Mouse (Mus musculus) olfactory bulb, adult 2 months (tissue): ENCODE data around the gene Olfr1500. TPM values are rescaled to one million over a fixed set of nuclear protein-coding genes. Genes with fewer than 3 reads are reported as not detected.

Experiments used
- H3K27ac ChIP-seq: fragments of 200-500 bp; 2 replicates; pipeline ENCODE4 v1.5.1; 2012; ENCODE audit warnings: low read depth, low read length; ENCODE audit not compliant: insufficient read depth
- H3K4me1 ChIP-seq: fragments of 200-500 bp; 2 replicates; pipeline ENCODE4 v1.6.1; 2012; ENCODE audit warnings: low read length; ENCODE audit not compliant: control insufficient read depth, insufficient read depth
- H3K4me3 ChIP-seq: fragments of 200-500 bp; 2 replicates; pipeline ENCODE4 v1.5.1; 2012; ENCODE audit warnings: mild to moderate bottlenecking, low read depth, low read length, moderate library complexity; ENCODE audit not compliant: insufficient read depth
- CTCF ChIP-seq: fragments of 200-500 bp; IDR thresholded peaks from 2 replicates; pipeline ENCODE4 v1.5.1; 2012; ENCODE audit warnings: low read depth, mild to moderate bottlenecking, low read length, moderate library complexity; ENCODE audit not compliant: insufficient read depth
- POLR2A ChIP-seq: fragments of 200-500 bp; IDR thresholded peaks from 2 replicates; pipeline ENCODE4 v1.6.1; 2012; ENCODE audit warnings: mild to moderate bottlenecking, low read depth, low read length, moderate library complexity; ENCODE audit not compliant: insufficient read depth
- WGBS: fragments of 180-500 bp; shearing (Covaris S2); methylation state at CpG from one replicate; pipeline ENCODE4 v1.1.7; 2018; 5-methylcytosine and 5-hydroxymethylcytosine counted together
- polyA plus RNA-seq: library from polyadenylated mRNA; stranded (reverse); fragments of >200 nt; gene quantifications from 2 replicates; pipeline ENCODE4 v1.2.4, GENCODE M21; 2012; ENCODE audit warnings: low replicate concordance; ENCODE audit not compliant: missing spikeins, insufficient read depth, insufficient read length

The Olfr1500 gene
- polyA plus RNA-seq, 1 experiment, result not detected

DNA sequence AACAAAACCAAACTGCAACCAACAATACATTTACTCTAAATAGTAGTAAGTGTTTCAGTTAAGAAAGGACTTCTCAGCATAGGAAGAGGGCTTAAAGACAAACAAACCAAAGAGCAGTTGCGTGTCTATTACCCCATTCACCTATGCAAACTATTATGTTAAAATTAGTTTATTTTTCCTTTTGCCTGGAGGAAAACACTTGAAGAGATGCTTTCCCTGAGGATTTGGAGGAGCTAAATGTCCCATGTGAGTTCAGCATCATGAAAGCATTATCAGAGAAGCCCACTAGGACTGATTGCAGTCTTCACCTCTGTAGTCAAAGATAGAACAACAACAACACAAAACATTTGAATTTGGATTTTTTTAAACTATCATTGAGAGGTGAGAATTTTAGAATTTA is 52.7 kb downstream of the Olfr1500 start, which contains the start of gene Olfr1496:
TSS of gene Olfr1496 (plus strand) at position 301 of the 400 bp plus-strand sequence.
- H3K4me1 ChIP-seq, result no peaks in the 10 kb centered on the region
- no peak within 1 kb of the TSS for H3K27ac ChIP-seq
- WGBS, result 94% methylated on average over 1 of the region's 1 CpGs
- H3K4me3 ChIP-seq, result no peak within 1 kb of the TSS
- TF ChIP-seq CTCF (no peak), POLR2A (no peak)

Other genes starting within 250 kb of the Olfr1500 start
- gene Olfr1484, start 247.0 kb downstream of the Olfr1500 start, polyA plus RNA-seq, result not detected in 2 replicates
- gene Olfr1487, start 213.1 kb downstream of the Olfr1500 start, polyA plus RNA-seq, result not detected in 2 replicates
- gene Olfr1489, start 198.9 kb downstream of the Olfr1500 start, polyA plus RNA-seq, result not detected in 2 replicates
- not detected in 2 replicates for gene Olfr1490, start 179.4 kb downstream of the Olfr1500 start, polyA plus RNA-seq
- gene Olfr1491, start 133.2 kb downstream of the Olfr1500 start, polyA plus RNA-seq, result not detected in 2 replicates
- gene Olfr1493-ps1, start 107.2 kb downstream of the Olfr1500 start, polyA plus RNA-seq, result not detected in 2 replicates
- gene Olfr1494, start 90.8 kb downstream of the Olfr1500 start, polyA plus RNA-seq, result not detected in 2 replicates
- not detected in 2 replicates for gene Olfr1495, start 65.9 kb downstream of the Olfr1500 start, polyA plus RNA-seq
- gene Olfr1496, start 52.6 kb downstream of the Olfr1500 start, polyA plus RNA-seq, result not detected in 2 replicates
- gene Olfr1497, start 32.3 kb downstream of the Olfr1500 start, polyA plus RNA-seq, result not detected in 2 replicates
- not detected in 2 replicates for gene Olfr1499, start 11.0 kb downstream of the Olfr1500 start, polyA plus RNA-seq
- gene Olfr1501, start 20.2 kb upstream of the Olfr1500 start, polyA plus RNA-seq, result not detected in 2 replicates
- not detected in 2 replicates for gene Olfr1502, start 31.3 kb upstream of the Olfr1500 start, polyA plus RNA-seq
- gene Olfr1504, start 67.4 kb upstream of the Olfr1500 start, polyA plus RNA-seq, result not detected in 2 replicates
- gene Olfr1505, start 83.0 kb upstream of the Olfr1500 start, polyA plus RNA-seq, result not detected in 2 replicates